Mouse (Mus musculus) cerebellum, postnatal 25 days (tissue): ENCODE data around the gene Olfr173.

Experiments
- DNase-seq, 2 experiments: peaks; one replicate each; pipeline ENCODE4 v3.0.0; 2021; ENCODE audit warnings: mixed read lengths in 2 of 2

The Olfr173 gene

GRCm38 (mm10) chr16:58800168-58800567 lies at the start of gene Olfr173:
Gene Olfr173 (minus strand): TSS chr16:58800268.
- DNase-seq = no peak

GRCm38 (mm10) chr16:58826732-58827319 lies 26.8 kb upstream of the Olfr173 start, which contains the start of gene Olfr175-ps1:
Gene Olfr175-ps1 (minus strand): TSS chr16:58826782.
- DNase-seq = no peak

- no peak for DNase-seq
Measured at GRCm38 (mm10) chr16:58763076-58763475, 37.0 kb downstream of the Olfr173 start, which contains the start of gene Olfr172. Gene Olfr172 (minus strand): TSS chr16:58763176.

- DNase-seq = no peak
Measured at GRCm38 (mm10) chr16:58756191-58756590, 43.9 kb downstream of the Olfr173 start.

GRCm38 (mm10) chr16:58751314-58751713 lies 48.8 kb downstream of the Olfr173 start:
- DNase-seq = no peak

- no peak for DNase-seq
Measured at GRCm38 (mm10) chr16:58746715-58747114, 53.4 kb downstream of the Olfr173 start.
